Mouse (Mus musculus) bone marrow macrophage, adult 2 months (primary cell): ENCODE data around the gene Pomp.

Source experiments
- CTCF ChIP-seq: IDR thresholded peaks from 2 replicates; pipeline ENCODE4 v1.5.1; 2012; ENCODE audit warnings: low read depth, mild to moderate bottlenecking, low read length, moderate library complexity
- POLR2A ChIP-seq: IDR thresholded peaks from 2 replicates; pipeline ENCODE4 v1.6.1; 2012; ENCODE audit warnings: mild to moderate bottlenecking, low read depth, low read length, borderline replicate concordance

- TF ChIP-seq POLR2A = no peak
- no peak for TF ChIP-seq CTCF
These were observed 42.9 kb downstream of the Pomp start for GRCm38 (mm10) chr5:147903166-147903565.
